Mouse (Mus musculus) layer of hippocampus, postnatal 36 days (tissue): ENCODE measurements around the gene Cald1. TPM values are rescaled to one million over a fixed set of nuclear protein-coding genes. Genes with fewer than 3 reads are reported as not detected.

Source experiments
- DNase-seq, 2 experiments: peaks; one replicate each; pipeline ENCODE4 v3.0.0; 2022
- total RNA-seq, 2 experiments: library from RNA; stranded (reverse); gene quantifications; 2 replicates each; pipeline ENCODE4 v1.2.3; 2021

Cald1 gene
- total RNA-seq, 2 experiments from 2014 or later: 34.0 to 40.7 TPM

GRCm38 (mm10) chr6:34615419-34615818, 17.1 kb downstream of the Cald1 start:
- DNase-seq: no peak

GRCm38 (mm10) chr6:34619494-34619893, 21.2 kb downstream of the Cald1 start:
- no peak for DNase-seq

DNA sequence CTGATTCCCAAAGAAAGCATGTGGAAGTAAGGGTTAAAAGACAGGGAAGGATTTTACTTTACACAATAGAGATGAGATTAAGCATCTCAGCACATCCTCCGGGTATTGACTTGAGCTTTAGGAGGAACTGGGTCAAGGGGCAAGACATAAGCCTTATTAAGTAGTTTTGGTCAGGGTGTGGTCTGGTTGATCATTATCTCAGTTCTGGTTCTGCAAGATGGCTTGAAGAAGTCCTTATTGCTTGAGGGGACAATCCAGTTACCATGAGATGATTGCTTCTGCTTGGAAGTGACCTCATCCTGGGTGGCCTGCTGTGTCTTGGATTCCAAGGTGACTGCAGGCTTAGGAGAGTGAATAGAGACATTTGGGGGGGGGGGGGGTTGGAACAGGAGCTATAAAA, 21.9 kb downstream of the Cald1 start:
- no peak for DNase-seq

DNA sequence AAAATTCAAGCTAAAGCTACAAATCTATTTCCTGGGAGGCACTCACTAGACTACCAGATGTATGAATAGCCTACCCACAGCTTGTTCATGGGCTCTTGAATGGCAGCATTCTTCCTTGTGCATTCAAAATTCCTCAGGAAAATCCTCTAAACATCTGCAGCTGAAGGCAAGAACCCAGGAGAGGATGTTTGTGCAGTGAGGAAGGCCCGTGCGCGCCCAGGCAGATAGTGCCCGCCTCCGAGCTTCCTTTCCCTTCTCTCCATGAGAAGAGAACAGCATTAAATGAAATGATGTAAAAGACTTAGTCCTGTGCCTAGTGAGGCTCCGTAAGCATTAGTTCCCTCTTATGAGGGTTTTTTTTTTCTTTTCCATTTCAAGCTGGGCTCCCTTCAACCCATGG, 24.6 kb downstream of the Cald1 start:
- no peak for DNase-seq

- no peak for DNase-seq
Observed at GRCm38 (mm10) chr6:34623290-34623689, 25.0 kb downstream of the Cald1 start.

GRCm38 (mm10) chr6:34624536-34624935, 26.2 kb downstream of the Cald1 start:
- no peak for DNase-seq

GRCm38 (mm10) chr6:34626586-34627245, 28.4 kb downstream of the Cald1 start:
- no peak for DNase-seq

- DNase-seq: no peak
Observed at GRCm38 (mm10) chr6:34628131-34628530, 29.8 kb downstream of the Cald1 start.

GRCm38 (mm10) chr6:34633776-34634175, 35.5 kb downstream of the Cald1 start:
- no peak for DNase-seq

GRCm38 (mm10) chr6:34637588-34638438, 39.5 kb downstream of the Cald1 start:
- no peak for DNase-seq

- DNase-seq: no peak
Observed at GRCm38 (mm10) chr6:34638667-34639066, 40.4 kb downstream of the Cald1 start.

DNA sequence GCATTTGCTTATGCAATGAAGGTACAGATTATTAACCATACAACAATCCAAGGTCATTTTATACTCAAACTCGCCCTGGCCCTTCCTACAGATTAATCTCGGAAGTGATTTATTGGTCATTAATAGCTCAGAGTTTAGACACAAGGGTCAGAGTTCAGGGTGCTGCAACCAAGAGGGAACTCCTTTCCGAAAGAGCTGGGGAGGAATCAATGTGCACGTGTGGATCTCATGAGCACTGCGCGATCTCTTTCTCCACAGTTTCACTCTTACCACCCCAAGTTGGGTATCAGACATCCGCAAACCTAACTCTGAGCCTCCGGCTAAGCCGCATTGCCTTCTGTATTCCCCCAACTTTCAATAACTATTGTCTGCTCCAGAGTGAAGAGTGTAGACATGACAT, 41.9 kb downstream of the Cald1 start:
- DNase-seq: no peak

DNA sequence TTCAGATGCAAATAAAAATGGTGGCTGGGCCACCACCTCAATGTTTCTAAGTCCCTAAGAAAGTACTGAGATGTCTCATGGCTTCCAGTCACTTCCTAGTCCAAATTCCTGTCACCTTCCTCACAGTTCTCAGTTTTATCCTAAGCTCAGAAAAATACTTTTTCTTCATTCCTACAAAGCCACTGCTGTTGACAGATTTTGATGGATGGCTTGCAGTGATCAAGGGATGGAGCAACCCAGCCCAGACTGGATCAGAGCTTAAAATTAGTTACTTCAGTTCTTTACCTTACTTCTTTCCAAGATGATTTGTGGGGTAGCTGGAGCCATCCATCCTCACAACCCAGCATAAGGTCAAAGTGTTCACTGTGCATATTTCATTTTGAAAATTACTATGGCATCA, 42.8 kb downstream of the Cald1 start:
- DNase-seq: no peak

GRCm38 (mm10) chr6:34642075-34642547, 43.8 kb downstream of the Cald1 start:
- DNase-seq: no peak

DNA sequence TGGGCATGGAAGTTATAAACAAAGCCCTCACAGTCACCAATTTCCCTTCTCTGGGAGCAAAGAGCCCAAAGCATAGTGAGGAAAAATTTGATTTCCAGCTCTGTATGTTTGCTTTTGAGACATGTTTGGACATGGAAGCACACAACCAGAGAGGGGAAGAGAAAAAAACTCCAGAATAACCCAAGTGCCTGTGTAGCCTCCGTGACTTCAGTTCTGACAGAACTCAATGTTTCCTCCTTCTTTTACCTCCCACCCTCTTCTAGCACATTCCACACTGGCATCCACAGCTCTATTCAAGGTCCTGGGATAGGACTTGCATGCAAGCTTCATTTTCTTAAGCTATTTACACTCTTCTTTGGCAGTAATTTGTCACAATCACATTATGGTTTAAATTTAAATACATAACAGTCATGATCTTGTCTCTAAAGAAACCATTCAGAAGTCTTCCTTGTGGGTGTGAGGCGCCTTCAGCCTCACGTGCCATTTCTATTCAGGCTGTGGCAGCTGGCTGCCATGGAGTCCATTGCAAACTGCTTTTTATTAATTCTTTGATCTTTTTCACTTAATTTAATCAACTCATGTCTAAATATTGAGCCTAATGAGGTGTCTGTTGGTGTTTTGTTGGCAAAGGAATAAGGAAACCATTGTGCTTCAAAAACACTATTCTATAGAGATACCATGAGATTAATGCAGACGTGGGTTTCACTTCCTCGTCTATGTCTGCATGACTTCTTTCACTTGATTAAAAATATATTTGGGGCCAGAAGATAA, 49.9 kb downstream of the Cald1 start:
- DNase-seq: no peak

GRCm38 (mm10) chr6:34651298-34651697, 53.0 kb downstream of the Cald1 start:
- DNase-seq: no peak

GRCm38 (mm10) chr6:34655719-34656118, 57.4 kb downstream of the Cald1 start:
- DNase-seq: no peak

DNA sequence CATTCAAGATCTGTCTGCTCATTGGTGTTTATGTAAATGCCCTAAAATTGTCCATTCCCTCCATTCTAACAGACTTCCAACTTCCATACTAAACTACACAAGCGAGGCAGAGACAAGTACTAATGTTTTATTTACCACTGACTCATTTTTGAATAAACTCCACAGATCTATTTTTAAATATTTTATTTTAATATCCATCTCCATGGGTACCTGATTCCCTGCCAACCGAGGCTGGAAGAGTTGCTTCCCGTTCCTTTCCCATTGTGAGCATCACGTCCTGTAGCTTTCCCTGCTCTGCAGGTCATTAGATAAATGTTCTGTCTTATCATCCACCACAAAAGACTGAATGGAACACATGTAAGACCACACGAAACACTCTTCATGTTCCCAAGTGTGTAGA, 60.5 kb downstream of the Cald1 start:
- no peak for DNase-seq

DNA sequence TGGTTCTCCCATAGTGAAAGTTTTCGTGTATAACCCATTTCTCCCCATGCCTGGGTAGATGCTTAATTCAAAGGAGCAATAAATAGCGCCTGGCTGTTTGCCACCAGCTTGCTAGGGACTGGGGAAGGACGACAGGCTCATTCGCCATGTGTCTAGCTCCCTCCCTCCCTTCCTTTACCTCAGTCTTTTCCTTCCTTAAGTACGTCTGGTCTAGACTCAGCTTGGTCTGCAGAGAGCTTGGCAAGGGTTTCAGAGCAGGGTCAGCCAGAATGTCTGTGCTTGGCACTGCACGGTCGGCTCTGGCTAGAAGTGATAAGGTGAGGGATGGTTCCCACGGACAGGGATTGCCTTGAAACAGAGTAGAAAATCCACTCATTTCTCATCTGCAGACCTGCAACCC, 62.4 kb downstream of the Cald1 start:
- DNase-seq: peak in 1 of 2 experiments; percentile 2

DNA sequence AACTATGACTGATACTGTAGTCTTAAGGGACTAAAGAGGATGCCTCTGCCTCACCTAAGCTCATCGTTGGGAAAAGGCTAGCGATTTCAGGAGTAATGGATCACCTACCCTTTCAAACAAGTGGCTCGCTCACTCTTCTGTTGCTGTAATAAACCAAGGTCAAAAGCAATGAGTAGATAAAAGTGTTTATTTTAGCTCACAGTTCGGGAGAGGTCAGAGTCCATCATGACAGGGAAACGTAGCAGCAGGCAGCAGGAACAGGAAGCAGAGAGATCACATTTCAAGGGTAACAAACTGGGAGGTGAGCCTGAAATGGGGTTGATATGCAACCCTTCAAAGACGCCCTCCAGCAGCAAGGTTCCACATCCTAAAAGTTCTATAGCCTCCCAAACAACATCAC, 64.3 kb downstream of the Cald1 start:
- no peak for DNase-seq

DNA sequence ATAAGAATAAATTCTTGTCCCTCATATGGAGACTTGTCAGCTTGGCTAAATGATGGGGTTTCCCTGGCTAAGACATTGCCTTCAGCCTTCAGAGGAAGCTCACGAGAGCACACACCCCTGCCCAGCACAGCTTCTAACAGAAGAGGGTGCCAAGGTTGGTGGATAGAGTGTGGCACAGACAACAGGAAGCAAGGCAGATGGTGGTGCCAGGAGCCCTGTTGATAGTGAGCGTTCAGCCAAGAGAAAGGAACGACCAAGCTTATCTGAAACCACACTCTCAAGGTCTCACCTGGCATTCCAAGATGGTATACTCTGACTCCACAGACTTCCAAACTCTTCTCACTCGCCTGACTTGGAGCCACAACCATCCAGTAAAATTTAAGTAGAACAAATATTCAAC, 66.0 kb downstream of the Cald1 start:
- no peak for DNase-seq

- no peak for DNase-seq
Observed at GRCm38 (mm10) chr6:34664749-34665148, 66.4 kb downstream of the Cald1 start.

- no peak for DNase-seq
Observed at GRCm38 (mm10) chr6:34668739-34669254, 70.5 kb downstream of the Cald1 start.
